Mouse (Mus musculus) Patski (cell line): ENCODE results near the gene Syngap1. TPM values are rescaled to one million over a fixed set of nuclear protein-coding genes. Genes with fewer than 3 reads are reported as not detected.
"Not testable (repeated sequence)": the region's sequence is repeated elsewhere in the genome, so short reads cannot be mapped to it uniquely, and the experiment has no call there.

Experiments
- ATAC-seq: fragments of 100-300 bp; one replicate; pipeline ENCODE4 v1.8.0; 2021
- CTCF ChIA-PET: fragments of 350-600 bp; sonication (Branson Sonifier 250); formaldehyde crosslinking; loops from one replicate; lab custom pipeline; 2022; ENCODE audit warnings: inconsistent platforms; lab: Charles Lee
- POLR2A ChIA-PET: fragments of 350-600 bp; sonication (Branson Sonifier 250); formaldehyde crosslinking; loops from one replicate; lab custom pipeline; 2022; ENCODE audit warnings: antibody characterized with exemption, inconsistent platforms; lab: Charles Lee
- DNase-seq: peaks from one replicate; pipeline ENCODE4 v3.0.0-alpha.2; 2011; ENCODE audit warnings: low read depth, low spot score
- H3K27me3 ChIP-seq: fragments of 371-371 bp; one replicate; pipeline ENCODE4 v1.5.1; 2021
- CTCF ChIP-seq: fragments of 100-300 bp; IDR thresholded peaks from one replicate; pipeline ENCODE4 v1.5.1; 2021
- in situ Hi-C: fragments of 300-500 bp; cut with MboI; formaldehyde crosslinking; loops from 3 replicates; pipeline ENCODE4 v1.11.1; 2018; ENCODE audit warnings: low pct_unique_long_range_greater_than_20kb, mixed read lengths
- polyA plus RNA-seq: library from polyadenylated mRNA; unstranded; gene quantifications from one replicate; pipeline ENCODE4 v1.2.3, GENCODE M21; 2021

The Syngap1 gene
- polyA plus RNA-seq, 1 experiment from 2014 or later, result 43.4 TPM

DNA sequence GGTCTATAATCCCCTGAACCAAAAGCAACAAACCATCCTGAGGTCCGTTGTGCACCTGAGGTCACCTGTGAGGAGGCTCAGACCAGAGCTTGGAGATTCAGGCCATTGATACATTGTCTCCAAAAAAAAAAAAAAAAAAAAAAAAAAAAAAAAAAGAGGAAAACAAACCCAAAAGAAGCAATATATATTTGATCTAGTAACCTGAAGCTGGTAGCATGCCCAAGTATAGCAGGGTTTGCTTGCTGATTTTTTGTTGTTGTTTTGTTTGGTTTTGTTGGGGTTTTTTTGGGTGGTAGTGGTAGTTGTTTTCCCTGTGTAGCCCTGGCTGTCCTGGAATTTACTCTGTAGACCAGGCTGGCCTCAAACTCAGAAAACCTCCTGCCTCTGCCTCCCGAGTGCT, 22.7 kb upstream of the Syngap1 start:
- TF ChIP-seq CTCF, result no peak
- in situ Hi-C loops, result no loop called here
- H3K27me3 ChIP-seq, result no peaks in the 10 kb centered on the region
- DNase-seq, result no peak
- CTCF ChIA-PET, result interaction anchor here (1.2 kb wide), 1 partner anchor 110 kb away, joined by 4 read pairs; the partner anchor contains the start of gene Bak1
- ATAC-seq, result no peak
- POLR2A ChIA-PET, result no interaction called here

DNA sequence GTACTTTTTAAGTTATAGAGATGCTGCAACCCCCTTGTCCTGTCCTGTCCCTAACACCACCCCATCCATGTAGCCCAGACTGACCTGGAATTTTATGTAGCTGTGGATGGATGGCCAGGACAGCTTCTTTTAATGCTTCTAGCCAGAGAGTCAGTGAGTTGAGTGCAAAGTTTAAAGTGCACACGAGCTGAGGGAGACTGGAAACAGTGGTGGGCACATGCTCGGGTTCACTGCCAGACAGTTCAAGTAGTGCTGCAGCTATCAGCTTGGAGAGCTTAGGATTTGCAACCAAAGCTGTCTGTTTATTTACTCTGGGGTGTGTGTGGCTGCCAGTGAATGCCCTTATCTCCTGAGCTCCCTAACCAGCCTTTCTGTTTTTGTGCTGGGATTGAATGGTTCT, 21.5 kb upstream of the Syngap1 start:
- POLR2A ChIA-PET, DNase-seq, H3K27me3 ChIP-seq, in situ Hi-C loops, ATAC-seq: not testable (repeated sequence)
- CTCF ChIA-PET, result interaction anchor here (1.2 kb wide), 1 partner anchor 109 kb away, joined by 4 read pairs; the partner anchor contains the start of gene Bak1

DNA sequence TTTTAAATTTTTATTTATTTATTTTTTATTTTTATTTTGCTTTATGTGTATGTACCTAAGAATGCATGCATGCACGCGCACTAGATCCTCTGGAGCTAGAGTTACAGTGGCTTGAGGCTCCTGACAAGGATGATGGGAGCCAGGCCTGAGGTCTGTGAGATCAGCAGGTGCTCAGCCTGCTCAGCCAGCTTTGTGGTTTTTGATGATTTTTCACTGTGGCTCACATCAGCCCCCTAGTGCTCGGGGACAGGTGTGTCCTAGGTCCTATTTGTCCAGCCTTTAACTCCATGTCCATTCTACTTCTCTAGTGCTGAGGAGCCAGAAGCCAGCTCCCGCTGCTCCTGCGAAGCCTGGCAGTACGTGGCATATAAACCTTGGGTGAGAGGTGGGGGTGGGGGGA, 18.7 kb upstream of the Syngap1 start:
- POLR2A ChIA-PET, H3K27me3 ChIP-seq, CTCF ChIA-PET, DNase-seq, in situ Hi-C loops: not testable (repeated sequence)
- ATAC-seq, result peak; percentile 45

DNA sequence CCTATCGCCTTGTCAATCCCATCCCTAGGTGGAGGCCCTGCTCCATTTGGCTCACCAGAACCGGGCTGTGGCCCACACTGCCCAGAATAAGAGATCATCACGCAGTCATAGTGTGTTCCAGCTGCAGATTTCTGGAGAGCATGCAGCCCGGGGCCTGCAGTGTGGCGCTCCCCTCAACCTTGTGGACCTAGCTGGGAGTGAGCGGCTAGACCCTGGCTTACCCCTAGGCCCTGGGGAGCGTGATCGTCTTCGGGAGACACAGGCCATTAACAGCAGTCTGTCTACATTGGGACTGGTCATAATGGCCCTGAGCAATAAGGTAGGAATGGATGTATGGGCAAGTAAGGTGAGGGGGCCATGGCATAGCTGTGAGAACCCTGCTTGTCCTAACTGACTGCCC, 15.6 kb upstream of the Syngap1 start:
- CTCF ChIA-PET, POLR2A ChIA-PET, H3K27me3 ChIP-seq, ATAC-seq, DNase-seq: not testable (repeated sequence)
- in situ Hi-C loops, result loop anchor here (25.0 kb wide), 1 partner anchor 187 kb away; no protein-coding TSS in a partner anchor

DNA sequence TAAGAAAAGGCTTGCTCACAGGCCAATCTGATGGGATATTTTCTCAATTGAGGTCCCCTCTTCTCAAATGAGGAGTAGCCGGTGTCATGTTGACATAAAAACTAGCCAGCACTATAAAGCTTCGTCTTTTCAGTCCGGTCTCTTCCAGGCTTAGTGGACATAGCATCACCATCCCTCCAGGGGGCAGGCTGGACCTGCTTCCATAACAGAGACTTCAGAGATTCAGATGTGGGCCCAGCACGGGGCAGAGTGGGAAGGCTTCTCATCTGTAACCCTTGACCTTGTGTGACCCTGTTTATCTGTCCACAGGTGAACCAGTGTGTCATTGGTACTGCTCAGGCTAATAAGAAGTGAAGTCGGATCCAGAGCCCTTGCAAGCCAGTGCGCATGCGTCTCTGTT, 9.3 kb upstream of the Syngap1 start:
- not testable (repeated sequence) for DNase-seq, H3K27me3 ChIP-seq, ATAC-seq
- ChIA-PET CTCF (interaction anchor here (0.8 to 1.6 kb wide), 4 partner anchors 41 to 156 kb away, joined by 3 to 4 read pairs (median 4); partner anchors contain the start of gene Zbtb9), POLR2A (interaction anchor here (1.0 to 1.1 kb wide), 2 partner anchors 42 to 96 kb away, joined by 3 read pairs; partner anchors contain the start of genes Bak1 and Zbtb9)
- in situ Hi-C loops, result loop anchor here (5.0 to 25.0 kb wide), 2 partner anchors 96 to 181 kb away; partner anchors contain the start of gene Bak1

DNA sequence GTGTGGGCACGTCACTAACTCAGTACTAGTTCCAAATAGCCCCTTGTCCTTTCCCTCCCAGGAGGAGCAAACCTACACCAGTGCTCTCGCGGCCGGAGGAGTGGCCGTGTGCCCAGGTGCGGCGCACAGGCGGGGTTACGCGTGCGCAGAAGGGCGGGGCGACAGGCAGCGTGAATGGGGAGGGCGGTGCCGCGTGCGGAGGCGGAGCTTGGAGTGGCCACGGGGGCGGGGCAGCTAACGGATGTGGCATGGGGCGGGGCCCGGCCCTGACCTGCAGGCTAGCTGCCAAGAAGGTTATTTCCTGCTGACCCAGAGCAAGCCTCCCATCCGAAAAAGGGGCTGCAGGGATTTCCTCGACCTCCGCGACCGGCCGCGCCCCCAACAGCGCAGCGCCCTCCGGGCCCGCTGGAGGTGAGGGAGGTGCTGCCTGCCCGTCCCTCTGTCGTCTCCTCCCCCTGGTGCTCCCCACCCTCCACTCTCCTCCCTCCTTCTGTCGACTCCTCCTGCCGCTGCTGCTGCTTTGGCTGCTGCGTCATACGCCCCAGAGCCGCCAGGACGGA, 8.1 kb upstream of the Syngap1 start, which contains the start of gene Phf1:
Phf1 (plus strand) TSS at position 214 of the 560 bp plus-strand sequence.
- DNase-seq (peak; percentile 63), ATAC-seq (peak; percentile 66)
- ChIA-PET CTCF (interaction anchor here (1.6 kb wide), 1 partner anchor 10 kb away, joined by 3 read pairs; no protein-coding TSS in a partner anchor), POLR2A (interaction anchor here (0.6 to 1.2 kb wide), 2 partner anchors 79 to 97 kb away, joined by 4 to 7 read pairs; no protein-coding TSS in a partner anchor)
- in situ Hi-C loops, result loop anchor here (5.0 to 25.0 kb wide), 2 partner anchors 94 to 179 kb away; partner anchors contain the start of gene Bak1
- TF ChIP-seq CTCF, result no peak
- H3K27me3 ChIP-seq, result no peaks in the 10 kb centered on the region

DNA sequence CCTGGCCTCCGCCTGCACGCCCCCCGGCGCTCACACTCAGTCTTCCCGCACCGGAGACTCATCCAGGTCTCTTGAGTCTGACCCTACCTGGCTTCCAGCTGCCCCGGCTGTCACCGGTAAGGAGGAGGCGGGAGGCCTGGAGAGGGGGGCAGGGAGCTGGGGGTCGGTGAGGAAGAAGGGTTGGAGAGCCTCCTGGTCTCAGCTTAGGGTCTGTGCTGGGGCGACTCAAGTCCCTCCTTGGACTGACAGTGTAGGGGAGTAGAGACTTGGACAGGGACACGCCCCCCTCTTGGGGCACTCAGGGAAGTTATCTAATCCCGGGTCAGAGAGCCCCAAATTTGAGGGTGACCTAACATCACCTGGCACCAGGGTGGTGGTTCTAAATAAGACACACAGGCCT, 7.6 kb upstream of the Syngap1 start:
- no peak for ATAC-seq
- in situ Hi-C loops, result loop anchor here (5.0 to 25.0 kb wide), 2 partner anchors 94 to 179 kb away; partner anchors contain the start of gene Bak1
- no peaks in the 10 kb centered on the region for H3K27me3 ChIP-seq
- ChIA-PET POLR2A (interaction anchor here (0.6 to 1.2 kb wide), 2 partner anchors 78 to 96 kb away, joined by 4 to 7 read pairs; no protein-coding TSS in a partner anchor), CTCF (interaction anchor here (1.6 kb wide), 1 partner anchor 10 kb away, joined by 3 read pairs; no protein-coding TSS in a partner anchor)
- TF ChIP-seq CTCF, result no peak
- DNase-seq, result no peak

DNA sequence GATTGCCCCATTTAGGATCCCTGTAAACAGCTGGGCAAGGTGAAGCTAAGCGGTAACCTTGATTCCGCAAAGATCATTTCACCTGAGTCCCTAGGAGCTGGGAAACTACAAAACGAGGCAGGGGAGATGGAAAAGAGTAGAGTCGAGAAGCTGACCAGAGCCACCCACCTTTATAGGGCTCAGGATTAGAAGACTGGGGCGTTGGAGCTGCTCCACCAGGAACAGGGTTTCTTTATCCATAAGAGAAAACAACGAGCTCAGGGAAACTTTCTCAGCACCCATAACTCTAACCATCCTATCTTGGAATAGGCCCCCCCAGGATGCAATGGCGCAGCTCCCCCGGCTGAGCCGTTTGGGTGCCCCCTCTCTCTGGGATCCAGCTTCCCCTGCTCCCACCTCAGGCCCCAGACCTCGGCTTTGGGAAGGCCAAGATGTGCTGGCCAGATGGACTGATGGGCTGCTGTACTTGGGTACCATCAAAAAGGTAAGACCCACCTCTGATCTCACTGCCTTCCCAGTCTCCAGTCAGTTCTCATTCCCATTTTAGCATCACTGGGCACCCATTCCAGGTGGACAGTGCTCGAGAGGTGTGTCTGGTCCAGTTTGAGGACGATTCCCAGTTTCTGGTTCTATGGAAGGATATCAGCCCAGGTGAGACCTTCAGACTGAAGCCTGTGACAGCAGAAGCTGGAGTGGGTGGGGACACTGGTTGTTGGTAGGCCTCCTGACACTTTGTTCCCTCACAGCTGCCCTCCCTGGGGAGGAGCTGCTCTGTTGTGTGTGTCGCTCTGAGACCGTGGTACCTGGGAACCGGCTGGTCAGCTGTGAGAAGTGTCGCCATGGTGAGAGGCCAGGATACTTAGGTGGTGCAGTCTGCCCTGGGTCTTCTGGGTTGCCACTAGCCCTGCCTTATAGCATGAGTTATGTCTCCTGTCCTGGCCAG, 6.9 kb upstream of the Syngap1 start:
- POLR2A ChIA-PET, result interaction anchor here (1.2 kb wide), 1 partner anchor 95 kb away, joined by 4 read pairs; no protein-coding TSS in a partner anchor
- DNase-seq (no peak), ATAC-seq (no peak)
- CTCF ChIA-PET, result interaction anchor here (1.6 kb wide), 1 partner anchor 9 kb away, joined by 3 read pairs; no protein-coding TSS in a partner anchor
- TF ChIP-seq CTCF, result no peak
- in situ Hi-C loops, result loop anchor here (5.0 to 25.0 kb wide), 2 partner anchors 93 to 178 kb away; partner anchors contain the start of gene Bak1
- no peaks in the 10 kb centered on the region for H3K27me3 ChIP-seq

DNA sequence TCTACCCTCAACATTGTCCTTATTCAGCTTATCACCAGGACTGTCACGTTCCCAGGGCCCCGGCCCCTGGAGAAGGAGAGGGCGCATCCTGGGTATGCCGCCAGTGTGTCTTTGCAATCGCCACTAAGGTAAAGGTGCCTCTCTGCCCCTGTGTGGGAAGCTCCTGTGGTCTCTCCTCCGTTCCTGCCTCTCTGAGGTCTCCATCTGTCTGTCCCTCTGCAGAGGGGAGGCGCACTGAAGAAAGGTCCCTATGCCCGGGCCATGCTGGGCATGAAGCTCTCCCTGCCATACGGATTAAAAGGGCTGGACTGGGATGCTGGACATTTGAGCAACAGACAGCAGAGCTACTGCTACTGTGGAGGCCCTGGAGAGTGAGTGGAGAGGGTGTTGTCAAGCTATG, 6.0 kb upstream of the Syngap1 start:
- no peak for DNase-seq
- POLR2A ChIA-PET, result no interaction called here
- H3K27me3 ChIP-seq, result no peaks in the 10 kb centered on the region
- TF ChIP-seq CTCF, result no peak
- in situ Hi-C loops, result loop anchor here (25.0 kb wide), 1 partner anchor 177 kb away; no protein-coding TSS in a partner anchor
- CTCF ChIA-PET, result no interaction called here
- ATAC-seq, result no peak

DNA sequence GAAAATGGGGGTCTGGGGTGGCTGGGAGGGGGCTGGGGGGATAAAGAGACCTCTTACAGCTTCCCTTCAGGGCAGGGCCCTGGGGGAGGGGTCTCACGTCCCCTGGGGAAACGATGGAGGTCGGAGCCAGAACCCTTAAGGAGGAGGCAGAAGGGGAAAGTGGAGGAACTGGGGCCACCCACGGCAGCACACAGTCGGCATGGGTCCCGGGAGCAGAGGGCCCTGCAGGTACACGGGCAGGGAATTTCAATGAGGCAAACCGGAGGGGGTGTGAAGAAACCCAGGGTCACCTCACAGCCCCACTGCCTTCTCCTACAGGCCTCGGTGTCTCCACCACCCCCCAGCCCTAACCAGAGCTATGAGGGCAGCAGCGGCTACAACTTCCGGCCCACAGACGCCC, 4.6 kb upstream of the Syngap1 start:
- in situ Hi-C loops, result loop anchor here (25.0 kb wide), 1 partner anchor 176 kb away; no protein-coding TSS in a partner anchor
- DNase-seq (no peak), ATAC-seq (no peak)
- H3K27me3 ChIP-seq, result no peaks in the 10 kb centered on the region
- no peak for TF ChIP-seq CTCF
- POLR2A ChIA-PET, result interaction anchor here (0.6 kb wide), 1 partner anchor 168 kb away, joined by 5 read pairs; no protein-coding TSS in a partner anchor
- CTCF ChIA-PET, result no interaction called here
